Mouse (Mus musculus): Measurements from ENCODE around the gene Elavl3. TPM values are rescaled to one million over a fixed set of nuclear protein-coding genes. Genes with fewer than 3 reads are reported as not detected.
A peak's percentile ranks its signal among the peaks of the same experiment; 100 is the strongest.

Gene Elavl3
- polyA plus RNA-seq, 1 experiment from 2014 or later, result not detected

DNA sequence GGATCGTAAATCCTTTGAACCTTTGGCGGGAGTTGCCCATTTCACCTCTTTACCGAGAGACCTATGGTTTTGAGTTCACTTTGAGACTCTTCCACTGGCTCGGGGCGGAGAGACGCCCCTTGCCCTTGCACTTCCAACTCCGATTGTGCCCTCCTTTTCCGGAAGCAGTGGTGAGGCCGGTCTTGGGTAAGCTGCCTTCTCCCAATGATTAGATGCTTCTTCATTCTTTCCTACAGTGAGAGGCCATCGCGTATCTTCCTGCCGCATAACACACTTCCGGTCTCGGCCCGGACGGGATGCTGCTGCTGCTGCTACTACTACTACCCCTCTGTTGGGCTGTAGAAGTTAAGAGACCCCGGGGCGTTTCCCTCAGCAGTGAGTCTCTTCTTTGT lies 48.7 kb downstream of the Elavl3 start:
- DNase-seq, result no peak
- peaks cover 27% of the 10 kb centered on the region for H3K36me3 ChIP-seq (replicated peaks; ENCODE audit: insufficient read depth, low read length)

GRCm38 (mm10) chr9:22002194-22003162 lies 49.3 kb downstream of the Elavl3 start, which contains the start of the genes Ccdc151 and Prkcsh:
Gene Ccdc151 (minus strand): TSS chr9:22002634.
Gene Prkcsh (plus strand): TSS chr9:22002806.
- ATAC-seq (peak; percentile 99), DNase-seq (peak; percentile 98)
- Histone ChIP-seq H3K9me3 (ENCODE audit: low read length) (no peaks in the 10 kb centered on the region), H3K4me2 (ENCODE audit: low read depth, low read length) (peak within 1 kb of the TSS; percentile 77), H3K4me1 (ENCODE audit: insufficient read depth) (peaks cover 9% of the 10 kb centered on the region; the same call in 1 of the 2 replicates), H3K9ac (replicated peaks) (peak within 1 kb of the TSS; percentile 63), H3K27ac (ENCODE audit: low read depth) (peak within 1 kb of the TSS; percentile 62), H3K27me3 (ENCODE audit: insufficient read depth, low read length) (no peaks in the 10 kb centered on the region), H3K36me3 (replicated peaks; ENCODE audit: insufficient read depth, low read length) (peaks cover 24% of the 10 kb centered on the region), H3K4me3 (ENCODE audit: low read depth, low read length) (peak within 1 kb of the TSS; percentile 62)
- TF ChIP-seq CTCF (IDR thresholded peaks at IDR 0.05; ENCODE audit: low read depth) (no peak), EP300 (IDR thresholded peaks at IDR 0.05; ENCODE audit: low read depth) (no peak)
- WGBS (ENCODE audit: insufficient replicate concordance), result 8% methylated on average over 57 of the region's 57 CpGs

More for the DNA sequence above, 48.7 kb downstream of the Elavl3 start:
- H3K4me2 ChIP-seq (ENCODE audit: low read depth, low read length), result peak overlapping the region; percentile 77
- no peaks in the 10 kb centered on the region for H3K27me3 ChIP-seq (ENCODE audit: insufficient read depth, low read length)
- ATAC-seq, result peak; percentile 22
- peaks cover 9% of the 10 kb centered on the region; the same call in 1 of the 2 replicates for H3K4me1 ChIP-seq (ENCODE audit: insufficient read depth)
- WGBS (ENCODE audit: insufficient replicate concordance), result under 1% methylated on average over 18 of the region's 18 CpGs
- H3K27ac ChIP-seq (ENCODE audit: low read depth), result peak overlapping the region; percentile 62
- peak overlapping the region; percentile 62 for H3K4me3 ChIP-seq (ENCODE audit: low read depth, low read length)
- TF ChIP-seq EP300 (IDR thresholded peaks at IDR 0.05; ENCODE audit: low read depth) (peak; percentile 47; the same call in 1 of the 2 replicates), CTCF (IDR thresholded peaks at IDR 0.05; ENCODE audit: low read depth) (no peak)
- peak overlapping the region; percentile 63 for H3K9ac ChIP-seq (replicated peaks)
- no peaks in the 10 kb centered on the region for H3K9me3 ChIP-seq (ENCODE audit: low read length)

- Histone ChIP-seq H3K4me3 (ENCODE audit: low read depth, low read length) (no peak overlapping the region), H3K4me2 (ENCODE audit: low read depth, low read length) (no peak overlapping the region), H3K4me1 (ENCODE audit: insufficient read depth) (peaks cover 9% of the 10 kb centered on the region; the same call in 1 of the 2 replicates), H3K9me3 (ENCODE audit: low read length) (no peaks in the 10 kb centered on the region), H3K9ac (replicated peaks) (no peak overlapping the region), H3K36me3 (replicated peaks; ENCODE audit: insufficient read depth, low read length) (peaks cover 16% of the 10 kb centered on the region), H3K27ac (ENCODE audit: low read depth) (no peak overlapping the region), H3K27me3 (ENCODE audit: insufficient read depth, low read length) (no peaks in the 10 kb centered on the region)
- ATAC-seq (no peak), DNase-seq (no peak)
- WGBS (ENCODE audit: insufficient replicate concordance), result 86% methylated on average over 4 of the region's 4 CpGs
- TF ChIP-seq CTCF (IDR thresholded peaks at IDR 0.05; ENCODE audit: low read depth), result no peak
- no peak for TF ChIP-seq EP300 (IDR thresholded peaks at IDR 0.05; ENCODE audit: low read depth)
Measured at GRCm38 (mm10) chr9:22001633-22002032, 50.2 kb downstream of the Elavl3 start.

DNA sequence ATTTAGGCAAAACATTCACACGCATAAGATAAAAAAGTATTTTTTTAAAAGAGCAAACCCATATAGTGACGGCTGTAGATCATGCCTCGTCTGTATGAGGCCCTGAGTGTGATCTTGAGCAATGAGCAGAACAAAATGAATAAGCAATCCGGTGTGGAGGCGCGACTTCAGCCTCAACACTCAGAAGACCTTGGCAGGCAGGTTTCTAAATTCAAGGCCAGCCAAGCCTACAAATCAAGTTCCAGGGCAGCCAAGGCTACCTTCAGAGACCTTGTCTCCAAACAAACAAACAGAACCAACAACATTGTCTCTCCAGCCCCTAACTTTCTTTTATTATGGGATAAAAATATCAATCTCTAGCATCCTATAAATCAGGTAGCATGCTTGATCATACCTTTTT lies 51.5 kb downstream of the Elavl3 start:
- DNase-seq, result no peak
- Histone ChIP-seq H3K27me3 (ENCODE audit: insufficient read depth, low read length) (no peaks in the 10 kb centered on the region), H3K4me1 (ENCODE audit: insufficient read depth) (peaks cover 9% of the 10 kb centered on the region; the same call in 1 of the 2 replicates)

GRCm38 (mm10) chr9:21996178-21996867 lies 55.5 kb downstream of the Elavl3 start:
- Histone ChIP-seq H3K27ac (ENCODE audit: low read depth) (no peak overlapping the region), H3K27me3 (ENCODE audit: insufficient read depth, low read length) (peaks cover 8% of the 10 kb centered on the region), H3K4me3 (ENCODE audit: low read depth, low read length) (no peak overlapping the region), H3K36me3 (replicated peaks; ENCODE audit: insufficient read depth, low read length) (no peaks in the 10 kb centered on the region), H3K9me3 (ENCODE audit: low read length) (no peaks in the 10 kb centered on the region), H3K9ac (replicated peaks) (no peak overlapping the region), H3K4me1 (ENCODE audit: insufficient read depth) (no peaks in the 10 kb centered on the region), H3K4me2 (ENCODE audit: low read depth, low read length) (no peak overlapping the region)
- DNase-seq, result no peak
- WGBS (ENCODE audit: insufficient replicate concordance), result 82% methylated on average over 3 of the region's 3 CpGs
- no peak for ATAC-seq
- TF ChIP-seq CTCF (IDR thresholded peaks at IDR 0.05; ENCODE audit: low read depth), result no peak
- TF ChIP-seq EP300 (IDR thresholded peaks at IDR 0.05; ENCODE audit: low read depth), result no peak

More for the DNA sequence above, 51.5 kb downstream of the Elavl3 start:
- Histone ChIP-seq H3K36me3 (replicated peaks; ENCODE audit: insufficient read depth, low read length) (peaks cover 10% of the 10 kb centered on the region), H3K9ac (replicated peaks) (no peak overlapping the region), H3K9me3 (ENCODE audit: low read length) (no peaks in the 10 kb centered on the region), H3K4me2 (ENCODE audit: low read depth, low read length) (no peak overlapping the region), H3K4me3 (ENCODE audit: low read depth, low read length) (no peak overlapping the region), H3K27ac (ENCODE audit: low read depth) (no peak overlapping the region)
- TF ChIP-seq CTCF (IDR thresholded peaks at IDR 0.05; ENCODE audit: low read depth) (no peak), EP300 (IDR thresholded peaks at IDR 0.05; ENCODE audit: low read depth) (no peak)
- no peak for ATAC-seq
- WGBS (ENCODE audit: insufficient replicate concordance), result 86% methylated on average over 6 of the region's 6 CpGs

DNA sequence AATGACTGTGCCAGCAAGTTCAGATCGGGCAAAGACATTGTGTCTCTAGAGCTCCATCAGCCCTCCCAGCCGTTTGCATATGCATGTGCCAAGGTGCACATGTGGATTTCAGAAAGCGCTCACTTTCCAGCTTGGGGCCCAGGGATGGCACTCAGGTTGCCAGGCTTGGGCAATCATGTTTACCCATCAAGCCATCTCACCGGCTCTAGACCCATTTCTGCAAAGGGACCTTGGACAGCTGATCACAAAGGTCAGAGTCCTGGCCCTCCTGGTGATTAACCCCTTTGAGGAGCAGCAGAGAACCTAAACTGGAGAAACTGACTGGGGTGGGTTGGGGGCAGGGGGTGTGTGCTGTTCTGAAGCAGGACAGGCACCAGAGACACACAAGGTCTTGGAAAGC lies 59.6 kb downstream of the Elavl3 start:
- H3K4me1 ChIP-seq (ENCODE audit: insufficient read depth), result peaks cover 23% of the 10 kb centered on the region
- ATAC-seq (0 out of 2 replicates have a peak, but pooled peaks have one; percentile 29), DNase-seq (no peak)
- H3K27me3 ChIP-seq (ENCODE audit: insufficient read depth, low read length), result peaks cover 49% of the 10 kb centered on the region
- H3K27ac ChIP-seq (ENCODE audit: low read depth), result no peak overlapping the region
- no peak overlapping the region for H3K9ac ChIP-seq (replicated peaks)
- H3K36me3 ChIP-seq (replicated peaks; ENCODE audit: insufficient read depth, low read length), result no peaks in the 10 kb centered on the region
- TF ChIP-seq EP300 (IDR thresholded peaks at IDR 0.05; ENCODE audit: low read depth) (no peak), CTCF (IDR thresholded peaks at IDR 0.05; ENCODE audit: low read depth) (no peak)
- no peak overlapping the region for H3K4me3 ChIP-seq (ENCODE audit: low read depth, low read length)
- 58% methylated on average over 4 of the region's 4 CpGs for WGBS (ENCODE audit: insufficient replicate concordance)
- H3K9me3 ChIP-seq (ENCODE audit: low read length), result no peaks in the 10 kb centered on the region
- H3K4me2 ChIP-seq (ENCODE audit: low read depth, low read length), result no peak overlapping the region

All from liver, postnatal 0 days (tissue).